Comparison of ENCODE assay signal across 19 mouse cellular contexts in genomic region chr14:73176266-73176665, GRCm38 (mm10). TPM values are rescaled to one million over a fixed set of nuclear protein-coding genes. Genes with fewer than 3 reads are reported as not detected.
DNase-seq lines count a peak whose midpoint lies in the region; ATAC-seq and TF ChIP-seq lines count a peak whose summit lies in the region.
"Had no signal": no experiment of that assay in that cellular context is flagged by ENCODE, and none has a peak within 500 bp of the region (broad histone marks: within the 10 kb centered on the region; RNA-seq: fewer than 3 reads in every experiment).

No protein-coding gene starts in this region.

- H3K4me2 ChIP-seq in liver, embryonic 11.5 days, result no peak overlapping the region
- H3K4me2 ChIP-seq: limb, embryonic 15.5 days; lung, embryonic 15.5 days; neural tube, embryonic 15.5 days had no signal

- intact Hi-C loops in gastrocnemius, adult 2 months (cut with DNase I), result no loop called here

- H3K27ac ChIP-seq in liver, embryonic 11.5 days (ENCODE audit: low read depth, low read length), result 0 out of 2 replicates have a peak overlapping the region, but pooled peaks have one; percentile 43
- H3K27ac ChIP-seq in gastrocnemius, adult 2 months, result no peak overlapping the region
- H3K27ac ChIP-seq: hindbrain, postnatal 0 days; limb, embryonic 15.5 days; lung, embryonic 15.5 days; neural tube, embryonic 15.5 days had no signal

- no peak for TF ChIP-seq CTCF in gastrocnemius, adult 2 months (IDR thresholded peaks at IDR 0.05)

- peaks cover 5% of the 10 kb centered on the region; the same call in 1 of the 2 replicates for H3K36me3 ChIP-seq in liver, embryonic 11.5 days (ENCODE audit: control insufficient read depth, insufficient read depth, low read length)

- H3K9ac ChIP-seq in liver, embryonic 11.5 days (ENCODE audit: low read depth, low read length), result no peak overlapping the region
- H3K9ac ChIP-seq: limb, embryonic 15.5 days; lung, embryonic 15.5 days; neural tube, embryonic 15.5 days had no signal

- no peak overlapping the region for H3K4me3 ChIP-seq in liver, embryonic 11.5 days (ENCODE audit: low read depth, low read length)
- H3K4me3 ChIP-seq in gastrocnemius, adult 2 months, result no peak overlapping the region
- H3K4me3 ChIP-seq: limb, embryonic 15.5 days; lung, embryonic 15.5 days; myocyte; neural tube, embryonic 15.5 days had no signal

- peaks cover 16% of the 10 kb centered on the region for H3K4me1 ChIP-seq in liver, embryonic 11.5 days (replicated peaks; ENCODE audit: control insufficient read depth, insufficient read depth, low read length)
- H3K4me1 ChIP-seq: neural tube, embryonic 15.5 days had no signal

- peak; percentile 20 to 28 for DNase-seq in adrenal gland, postnatal 36 days
- no peak for DNase-seq in adrenal gland, adult 18-20 months (ENCODE audit: low spot score in 2 of 2)
- no peak for DNase-seq in liver, embryonic 11.5 days (ENCODE audit: low spot score)
- no peak for DNase-seq in liver
- DNase-seq in cerebellum, adult 9-10 months, result no peak
- no peak for DNase-seq in gastrocnemius, adult 2 months
- DNase-seq: cerebellum, postnatal 10 days; kidney, adult 18-20 months; kidney, postnatal 14 days; midbrain, embryonic 14.5 days; right cerebral cortex, postnatal 25 days had no signal

- H3K27me3 ChIP-seq in liver, embryonic 11.5 days (replicated peaks; ENCODE audit: control insufficient read depth, insufficient read depth, low read length), result no peaks in the 10 kb centered on the region
- H3K27me3 ChIP-seq: limb, embryonic 15.5 days; lung, embryonic 15.5 days; neural tube, embryonic 15.5 days; Patski had no signal

- H3K9me3 ChIP-seq in liver, embryonic 11.5 days (ENCODE audit: control insufficient read depth, low read length), result no peaks in the 10 kb centered on the region
- H3K9me3 ChIP-seq: limb, embryonic 15.5 days; lung, embryonic 15.5 days; neural tube, embryonic 15.5 days had no signal

- WGBS in liver, embryonic 11.5 days, result 66% methylated on average over 5 of the region's 5 CpGs

- no peak for ATAC-seq in liver, embryonic 11.5 days (replicated peaks; ENCODE audit: low FRiP score)
- ATAC-seq in erythroblast, adult 5-6 weeks (replicated peaks; ENCODE audit: low FRiP score, poor library complexity, severe bottlenecking), result 0 out of 2 replicates have a peak, but pooled peaks have one; percentile 41
- ATAC-seq: forebrain, embryonic 14.5 days; hindbrain, postnatal 0 days; Patski had no signal

RNA-seq across cellular contexts. Expression of gene Rcbtb2, which starts 53.4 kb away (rescaled TPM):
- total RNA-seq in adrenal gland, postnatal 36 days (2021), result 10 to 100 TPM; 32.2 to 37.1 TPM
- total RNA-seq in adrenal gland, adult 18-20 months (2021), result 10 to 100 TPM; 29.5 to 51.1 TPM
- polyA plus RNA-seq in liver, embryonic 11.5 days (2014; fragmentation: Nextera tagmentation; extraction: Ambion mirVana), result 56.3 and 56.9 TPM in 2 replicates
- total RNA-seq in erythroblast, adult 5-6 weeks (2015; ENCODE audit: low replicate concordance), result 8.8 and 10.4 TPM in 2 replicates
- 10.7 and 12.4 TPM in 2 replicates for total RNA-seq in erythroblast, adult 5-6 weeks (2017; ENCODE audit: low replicate concordance)
- 10 to 100 TPM; 14.4 to 18.5 TPM for total RNA-seq in gastrocnemius, adult 2 months (2021)

Comparison
In these comparisons a context has a peak if more than half of its experiments do, and no peak if none do; other contexts are left out.
1. DNase-seq: peak in adrenal gland, postnatal 36 days (2 of 2); none in adrenal gland, adult 18-20 months (0 of 2), liver, embryonic 11.5 days (single experiment), liver (single experiment), cerebellum, adult 9-10 months (single experiment) and gastrocnemius, adult 2 months (single experiment).